Mouse (Mus musculus) midbrain, embryonic 16.5 days (tissue): ENCODE data around the gene Zswim3. TPM values are rescaled to one million over a fixed set of nuclear protein-coding genes. Genes with fewer than 3 reads are reported as not detected.

ENCODE experiments used
- ATAC-seq: fragments of 200-750 bp; cut with Nextera tagmentation; 2 replicates; pipeline ENCODE4 v1.8.0; 2017; ENCODE audit warnings: moderate TSS enrichment
- H3K27ac ChIP-seq: fragments of 300-500 bp; sonication (generic); 2 replicates; pipeline ENCODE4 v1.5.1; 2014; ENCODE audit warnings: mild to moderate bottlenecking, low read length, mixed read lengths
- H3K27me3 ChIP-seq: fragments of 300-500 bp; sonication (generic); 2 replicates; pipeline ENCODE4 v1.6.1; 2014; ENCODE audit warnings: low read depth, low read length, mixed read lengths; ENCODE audit not compliant: control insufficient read depth, insufficient read depth
- H3K36me3 ChIP-seq: fragments of 300-500 bp; sonication (generic); 2 replicates; pipeline ENCODE4 v1.6.1; 2014; ENCODE audit warnings: mild to moderate bottlenecking, low read length, moderate library complexity, mixed read lengths; ENCODE audit not compliant: control insufficient read depth, insufficient read depth
- H3K4me1 ChIP-seq: fragments of 300-500 bp; sonication (generic); 2 replicates; pipeline ENCODE4 v1.6.1; 2014; ENCODE audit warnings: mild to moderate bottlenecking, low read length, mixed read lengths; ENCODE audit not compliant: control insufficient read depth, insufficient read depth
- H3K4me2 ChIP-seq: fragments of 300-500 bp; sonication (generic); 2 replicates; pipeline ENCODE4 v1.6.1; 2014; ENCODE audit warnings: mild to moderate bottlenecking, low read length, mixed read lengths
- H3K4me3 ChIP-seq: fragments of 300-500 bp; sonication (generic); 2 replicates; pipeline ENCODE4 v1.5.1; 2014; ENCODE audit warnings: low read depth, mild to moderate bottlenecking, low read length, moderate library complexity, mixed read lengths
- H3K9ac ChIP-seq: fragments of 300-500 bp; sonication (generic); 2 replicates; pipeline ENCODE4 v1.6.1; 2014; ENCODE audit warnings: low read depth, low read length, mixed read lengths
- H3K9me3 ChIP-seq: fragments of 300-500 bp; sonication (generic); replicated peaks from 2 replicates; pipeline ENCODE4 v1.6.1; 2014; ENCODE audit warnings: mild to moderate bottlenecking, low read length, mixed read lengths; ENCODE audit not compliant: control insufficient read depth, poor library complexity, severe bottlenecking
- WGBS: fragments of 180-500 bp; shearing (Covaris S2); extraction: QIAGEN DNeasy Blood & Tissue Kit; methylation state at CpG from one replicate; pipeline ENCODE4 v1.1.7; 2014; 5-methylcytosine and 5-hydroxymethylcytosine counted together
- polyA plus RNA-seq: library from polyadenylated mRNA; unstranded; fragments of >200 nt; fragmentation: Nextera tagmentation; extraction: Ambion mirVana; gene quantifications from 2 replicates; pipeline ENCODE4 v1.2.1, GENCODE M21; 2015

The Zswim3 gene
- polyA plus RNA-seq, 1 experiment from 2014 or later: 17.4 TPM

- ATAC-seq: no peak
- no peak overlapping the region for H3K4me2 ChIP-seq
- no peaks in the 10 kb centered on the region for H3K9me3 ChIP-seq
- no peak overlapping the region for H3K27ac ChIP-seq
- H3K27me3 ChIP-seq: no peaks in the 10 kb centered on the region
- H3K4me1 ChIP-seq: no peaks in the 10 kb centered on the region
- no peak overlapping the region for H3K9ac ChIP-seq
- H3K4me3 ChIP-seq: no peak overlapping the region
- WGBS: 91% methylated on average over 5 of the region's 5 CpGs
- peaks cover 2% of the 10 kb centered on the region; the same call in 1 of the 2 replicates for H3K36me3 ChIP-seq
Observed at GRCm38 (mm10) chr2:164815348-164815747, 10.4 kb downstream of the Zswim3 start.

DNA sequence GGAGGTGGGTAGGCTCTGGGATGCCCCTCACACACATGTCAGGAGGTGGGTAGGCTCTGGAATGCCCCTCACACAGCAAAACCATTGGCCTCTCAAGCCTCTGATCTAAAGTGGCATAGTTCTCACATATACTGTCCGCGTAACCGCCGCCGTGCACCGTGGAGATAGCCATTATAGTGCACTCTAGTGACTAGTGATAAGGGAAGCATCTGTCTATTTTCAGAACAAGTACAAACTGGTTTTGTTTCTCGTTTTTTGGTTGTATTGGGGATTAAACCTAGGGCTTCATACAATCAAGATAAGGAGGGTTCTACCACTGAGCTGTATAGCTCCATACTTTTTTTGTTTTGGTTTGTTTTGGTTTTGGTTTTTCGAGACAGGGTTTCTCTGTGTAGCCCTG lies 10.9 kb downstream of the Zswim3 start:
- no peaks in the 10 kb centered on the region for H3K27me3 ChIP-seq
- no peak overlapping the region for H3K4me2 ChIP-seq
- 92% methylated on average over 8 of the region's 8 CpGs for WGBS
- no peak overlapping the region for H3K27ac ChIP-seq
- ATAC-seq: no peak
- H3K4me3 ChIP-seq: no peak overlapping the region
- peaks cover 4% of the 10 kb centered on the region; the same call in 1 of the 2 replicates for H3K36me3 ChIP-seq
- no peak overlapping the region for H3K9ac ChIP-seq
- H3K9me3 ChIP-seq: no peaks in the 10 kb centered on the region
- no peaks in the 10 kb centered on the region for H3K4me1 ChIP-seq

GRCm38 (mm10) chr2:164817206-164817605 lies 12.3 kb downstream of the Zswim3 start:
- Histone ChIP-seq H3K4me3 (no peak overlapping the region), H3K4me1 (peaks cover 4% of the 10 kb centered on the region), H3K27me3 (no peaks in the 10 kb centered on the region), H3K36me3 (peaks cover 10% of the 10 kb centered on the region), H3K9me3 (no peaks in the 10 kb centered on the region), H3K9ac (no peak overlapping the region), H3K27ac (no peak overlapping the region), H3K4me2 (no peak overlapping the region)
- no peak for ATAC-seq
- 89% methylated on average over 6 of the region's 6 CpGs for WGBS

- WGBS: 91% methylated on average over 5 of the region's 5 CpGs
- H3K9me3 ChIP-seq: no peaks in the 10 kb centered on the region
- peaks cover 6% of the 10 kb centered on the region for H3K4me1 ChIP-seq
- no peak for ATAC-seq
- H3K4me3 ChIP-seq: no peak overlapping the region
- no peak overlapping the region for H3K4me2 ChIP-seq
- no peak overlapping the region for H3K9ac ChIP-seq
- peaks cover 10% of the 10 kb centered on the region for H3K36me3 ChIP-seq
- no peak overlapping the region for H3K27ac ChIP-seq
- H3K27me3 ChIP-seq: no peaks in the 10 kb centered on the region
Observed at GRCm38 (mm10) chr2:164817703-164818102, 12.8 kb downstream of the Zswim3 start.

GRCm38 (mm10) chr2:164821060-164821459 lies 16.2 kb downstream of the Zswim3 start:
- peaks cover 23% of the 10 kb centered on the region for H3K36me3 ChIP-seq
- no peak overlapping the region for H3K4me3 ChIP-seq
- H3K27me3 ChIP-seq: no peaks in the 10 kb centered on the region
- no peaks in the 10 kb centered on the region for H3K9me3 ChIP-seq
- ATAC-seq: no peak
- H3K4me2 ChIP-seq: no peak overlapping the region
- H3K27ac ChIP-seq: no peak overlapping the region
- no peak overlapping the region for H3K9ac ChIP-seq
- peaks cover 14% of the 10 kb centered on the region for H3K4me1 ChIP-seq
- WGBS: 83% methylated on average over 6 of the region's 6 CpGs

GRCm38 (mm10) chr2:164822636-164823165 lies 17.8 kb downstream of the Zswim3 start, which contains the start of gene Zswim1:
TSS of gene Zswim1 (plus strand) at chr2:164822686.
- Histone ChIP-seq H3K4me1 (peaks cover 14% of the 10 kb centered on the region), H3K36me3 (peaks cover 30% of the 10 kb centered on the region), H3K27ac (peak within 1 kb of the TSS; percentile 95), H3K4me2 (peak within 1 kb of the TSS; percentile 61), H3K4me3 (peak within 1 kb of the TSS; percentile 69), H3K9ac (peak within 1 kb of the TSS; percentile 87), H3K27me3 (no peaks in the 10 kb centered on the region), H3K9me3 (no peaks in the 10 kb centered on the region)
- 1% methylated on average over 32 of the region's 32 CpGs for WGBS
- ATAC-seq: peak; percentile 99

GRCm38 (mm10) chr2:164823181-164823585 lies 18.3 kb downstream of the Zswim3 start:
- H3K27me3 ChIP-seq: no peaks in the 10 kb centered on the region
- ATAC-seq: peak; percentile 83
- no peaks in the 10 kb centered on the region for H3K9me3 ChIP-seq
- peak overlapping the region; percentile 95 for H3K27ac ChIP-seq
- peaks cover 32% of the 10 kb centered on the region for H3K36me3 ChIP-seq
- peaks cover 14% of the 10 kb centered on the region for H3K4me1 ChIP-seq
- WGBS: 1% methylated on average over 10 of the region's 10 CpGs
- H3K4me2 ChIP-seq: peak overlapping the region; percentile 61
- H3K9ac ChIP-seq: peak overlapping the region; percentile 87
- H3K4me3 ChIP-seq: peak overlapping the region; percentile 69

- no peak overlapping the region for H3K27ac ChIP-seq
- H3K4me1 ChIP-seq: peaks cover 14% of the 10 kb centered on the region
- H3K36me3 ChIP-seq: peaks cover 32% of the 10 kb centered on the region
- H3K27me3 ChIP-seq: no peaks in the 10 kb centered on the region
- WGBS: 90% methylated on average over 4 of the region's 4 CpGs
- H3K4me2 ChIP-seq: peak overlapping the region; percentile 61; the same call in 1 of the 2 replicates
- no peak overlapping the region for H3K4me3 ChIP-seq
- ATAC-seq: no peak
- no peaks in the 10 kb centered on the region for H3K9me3 ChIP-seq
- no peak overlapping the region; the same call in 1 of the 2 replicates for H3K9ac ChIP-seq
Observed at GRCm38 (mm10) chr2:164823969-164824368, 19.1 kb downstream of the Zswim3 start.

DNA sequence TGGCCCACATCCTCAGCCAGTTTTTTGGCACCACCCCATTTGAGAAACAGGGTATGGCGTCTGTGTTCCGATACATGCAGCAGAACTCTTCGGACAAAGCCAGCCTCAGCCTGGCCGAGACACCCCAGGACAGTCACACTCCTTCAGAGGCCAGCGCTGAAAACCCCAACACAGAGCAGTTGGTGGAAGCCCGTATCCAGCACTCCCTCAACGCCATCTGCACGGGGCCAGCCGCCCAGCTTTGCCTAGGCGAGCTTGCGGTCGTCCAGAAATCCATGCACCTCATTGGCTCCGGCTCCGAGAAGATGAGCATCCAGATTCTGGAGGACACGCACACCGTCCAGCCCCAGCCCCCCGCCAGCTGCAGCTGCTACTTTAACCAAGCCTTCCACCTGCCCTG lies 20.6 kb downstream of the Zswim3 start:
- Histone ChIP-seq H3K9me3 (no peaks in the 10 kb centered on the region), H3K4me3 (no peak overlapping the region), H3K27me3 (no peaks in the 10 kb centered on the region), H3K36me3 (peaks cover 32% of the 10 kb centered on the region), H3K9ac (no peak overlapping the region), H3K4me2 (no peak overlapping the region), H3K4me1 (peaks cover 14% of the 10 kb centered on the region), H3K27ac (no peak overlapping the region)
- 94% methylated on average over 17 of the region's 17 CpGs for WGBS
- no peak for ATAC-seq
